Mouse (Mus musculus): ENCODE measurements around the gene Wscd2.

- TF ChIP-seq POLR2A (IDR thresholded peaks at IDR 0.05; ENCODE audit: extremely low read depth, insufficient read depth, low read length) (no peak), CTCF (IDR thresholded peaks at IDR 0.05; ENCODE audit: extremely low read depth, insufficient read depth, low read length) (no peak)
Observed at GRCm38 (mm10) chr5:113596780-113597353, 106.7 kb downstream of the Wscd2 start.
